Mouse (Mus musculus): ENCODE measurements around the gene Timmdc1.

Timmdc1 gene

GRCm38 (mm10) chr16:38522129-38523084 is at the start of gene Timmdc1:
Timmdc1 (minus strand) TSS chr16:38522663.
- DNase-seq, result peak; percentile 96 to 98

DNA sequence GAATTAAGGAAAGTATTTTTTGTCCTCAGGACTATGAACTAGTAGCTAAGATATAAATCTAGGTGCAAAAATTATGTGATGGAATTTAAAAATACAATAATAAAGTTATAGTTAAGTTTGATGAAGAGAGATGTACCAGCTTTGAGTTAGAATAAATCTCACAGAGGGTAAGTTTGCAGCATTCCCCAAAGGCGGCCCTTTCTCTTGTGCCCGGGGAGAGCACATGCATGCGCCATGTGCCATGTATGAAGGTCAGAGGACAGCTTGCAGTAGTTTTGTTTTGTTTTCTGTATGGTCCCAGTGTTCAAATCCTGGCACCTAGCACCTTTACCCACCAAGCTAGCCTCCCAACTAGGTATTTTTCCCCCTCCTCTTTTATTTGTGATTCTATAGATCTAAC is 49.0 kb upstream of the Timmdc1 start:
- DNase-seq, result no peak

GRCm38 (mm10) chr16:38568192-38568591 is 45.7 kb upstream of the Timmdc1 start:
- no peak for DNase-seq

DNA sequence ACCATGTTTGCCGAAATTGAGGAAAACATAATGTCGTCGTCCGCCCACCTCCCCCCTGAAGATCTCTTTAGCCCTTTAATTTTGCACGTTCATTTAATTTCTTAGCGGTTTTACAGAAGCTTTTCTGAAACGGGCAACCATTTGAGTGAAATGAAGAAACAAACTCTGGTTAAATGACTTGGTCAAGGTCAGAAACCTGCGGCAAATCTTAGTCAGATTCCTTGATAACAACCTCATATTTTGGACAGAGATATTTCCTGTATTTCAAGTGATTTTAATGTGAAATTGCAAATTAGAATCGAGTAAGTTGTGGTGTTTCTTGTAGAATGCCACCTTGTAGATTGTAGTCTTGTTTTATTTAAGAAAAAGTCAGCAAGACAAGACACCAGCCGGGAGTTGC is 41.1 kb upstream of the Timmdc1 start:
- DNase-seq, result no peak

DNA sequence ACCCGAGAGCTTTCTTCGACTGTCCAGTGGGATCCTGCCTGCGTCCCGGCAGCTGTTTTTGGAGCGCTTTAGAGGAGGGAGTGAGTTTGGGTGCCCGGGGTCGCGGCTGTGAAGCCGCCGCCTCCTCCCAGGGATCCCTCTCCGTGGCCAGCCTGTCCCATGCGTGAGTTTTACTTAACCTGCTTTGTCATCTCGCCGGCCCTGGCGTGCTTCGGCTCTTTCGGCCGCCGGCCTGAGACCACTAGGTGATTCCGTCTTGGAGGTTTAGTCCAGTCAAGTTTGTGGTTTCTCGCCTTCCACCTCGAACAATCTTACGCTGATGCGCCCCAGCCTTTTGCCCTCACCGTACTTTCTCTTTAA is 40.5 kb upstream of the Timmdc1 start:
- peak in 1 of 2 experiments; percentile 9 for DNase-seq

DNA sequence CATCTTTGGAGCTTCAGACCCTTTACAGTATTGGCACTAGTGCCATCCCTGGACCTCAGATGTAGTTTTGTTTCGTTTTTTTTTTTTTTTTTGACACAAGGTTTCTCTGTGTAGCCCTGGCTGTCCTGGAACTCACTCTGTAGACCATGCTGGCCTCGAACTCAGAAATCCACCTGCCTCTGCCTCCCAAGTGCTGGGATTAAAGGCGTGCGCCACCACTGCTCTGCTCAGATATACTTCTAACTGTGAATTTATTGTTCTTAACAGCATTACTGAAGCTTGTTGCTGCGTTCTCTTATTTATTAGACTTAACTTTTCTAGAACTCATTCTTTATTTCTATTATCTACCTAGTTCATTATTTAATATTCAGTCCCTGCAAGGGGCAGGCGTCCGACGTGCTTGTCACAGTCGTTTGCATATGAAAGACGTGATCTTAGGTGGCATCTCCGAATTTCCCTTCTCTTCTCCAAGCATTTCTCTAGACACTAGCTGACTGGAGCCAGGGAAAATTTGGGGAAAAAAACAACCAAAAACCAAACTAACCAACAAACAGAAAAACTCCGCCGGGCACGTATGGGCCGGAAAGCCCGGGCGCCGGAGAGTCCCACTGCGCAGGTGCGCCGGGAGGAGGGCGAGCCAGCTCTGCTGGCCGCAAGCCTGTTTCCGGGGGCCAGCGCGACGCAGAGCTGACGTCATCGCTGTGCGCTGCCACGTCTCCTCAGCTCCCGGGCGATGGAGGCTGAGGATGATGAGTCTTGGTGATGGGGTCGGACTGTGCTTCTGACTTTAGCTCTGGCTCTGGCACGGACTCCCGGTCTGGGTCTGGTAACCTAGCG is 39.9 kb upstream of the Timmdc1 start:
- peak; percentile 94 to 99 for DNase-seq

- DNase-seq, result no peak
These were observed 35.8 kb upstream of the Timmdc1 start, which contains the start of gene Tmem39a for GRCm38 (mm10) chr16:38558221-38558748. Tmem39a (plus strand) TSS chr16:38558698.

DNA sequence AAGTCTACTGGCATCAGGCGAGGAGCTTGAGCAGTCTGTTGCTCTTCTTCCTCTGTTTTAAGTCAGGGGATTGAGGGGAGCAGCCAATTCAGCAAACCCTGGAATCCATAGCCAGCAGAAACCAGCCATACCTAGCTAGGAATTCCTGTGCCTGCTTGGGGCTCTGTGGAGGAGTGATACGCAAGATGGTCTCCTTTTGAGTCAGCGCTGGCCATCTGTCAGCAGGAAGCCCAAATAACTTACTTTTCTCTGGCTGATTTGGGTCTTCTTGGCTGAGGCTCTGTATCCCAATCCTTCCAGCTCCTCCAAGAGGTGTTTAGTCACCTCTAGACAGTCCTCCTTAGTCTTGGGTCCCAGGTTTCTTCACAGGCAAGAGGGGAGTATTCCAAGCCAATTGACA is 33.5 kb upstream of the Timmdc1 start:
- no peak for DNase-seq

DNA sequence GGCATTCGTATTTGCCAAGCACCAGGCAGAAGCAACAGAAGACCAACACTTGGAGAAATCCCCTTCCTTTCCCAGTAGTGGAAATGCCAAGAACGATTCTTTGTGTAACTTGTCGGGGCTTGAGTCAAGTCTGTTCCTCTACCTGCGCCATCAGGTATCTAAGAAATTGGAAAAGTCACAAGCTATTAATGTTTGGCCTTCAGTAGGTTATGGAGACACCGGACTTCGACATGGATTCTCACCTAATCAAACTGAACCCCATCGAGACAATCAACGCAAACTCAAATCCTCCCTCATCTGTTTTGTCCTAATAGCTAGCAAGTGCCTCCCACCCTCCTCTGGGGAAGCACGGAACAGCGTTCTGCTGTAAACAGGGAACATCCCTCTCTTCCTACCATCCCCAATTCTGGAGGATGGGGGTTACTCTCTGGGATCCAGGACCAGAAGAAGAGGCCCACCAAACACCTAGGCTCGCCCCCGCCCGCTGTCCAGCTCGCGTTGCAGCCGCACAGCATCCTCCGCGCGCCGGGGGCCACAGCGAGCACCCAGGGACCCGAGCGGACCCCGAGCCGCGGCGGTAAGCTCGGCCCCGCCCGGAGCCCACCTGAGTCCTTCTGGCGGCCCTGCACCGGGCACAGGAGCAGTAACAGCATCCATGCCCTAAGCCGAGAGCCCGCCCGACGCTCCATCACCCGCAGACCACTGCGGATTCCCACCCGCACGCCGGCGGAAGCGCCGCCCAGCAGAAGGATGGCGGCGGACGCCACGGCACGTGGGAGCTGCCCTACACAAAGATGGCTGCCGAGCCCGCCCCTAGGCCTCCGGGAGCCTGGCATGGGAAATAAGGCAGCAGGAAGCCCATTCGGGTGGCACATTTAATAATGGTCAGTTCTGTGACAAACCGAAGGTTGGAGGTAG is 27.3 kb upstream of the Timmdc1 start, which contains the start of gene Poglut1:
Gene Poglut1 (minus strand): TSS at position 780 of the 918 bp plus-strand sequence.
- peak; percentile 86 to 88 for DNase-seq

DNA sequence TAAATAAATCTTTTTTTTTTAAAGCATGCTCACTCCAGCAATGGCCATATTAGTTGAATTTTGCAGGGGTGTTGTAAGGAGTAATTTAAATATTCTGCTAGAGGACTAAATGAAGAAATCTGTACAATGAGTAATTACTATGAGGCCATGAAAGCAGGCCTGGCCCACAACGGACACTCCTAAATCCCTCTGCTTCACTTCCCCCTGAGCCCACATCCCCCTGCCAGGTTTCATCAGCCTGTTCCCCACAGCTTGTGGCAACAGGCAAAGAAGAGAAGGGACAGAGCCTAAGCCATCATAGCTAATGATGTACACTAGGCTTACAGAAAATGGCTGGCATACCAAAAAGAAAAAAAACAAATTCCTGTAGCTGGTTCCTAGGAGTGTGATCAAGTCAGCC is 25.5 kb upstream of the Timmdc1 start:
- DNase-seq, result no peak

DNA sequence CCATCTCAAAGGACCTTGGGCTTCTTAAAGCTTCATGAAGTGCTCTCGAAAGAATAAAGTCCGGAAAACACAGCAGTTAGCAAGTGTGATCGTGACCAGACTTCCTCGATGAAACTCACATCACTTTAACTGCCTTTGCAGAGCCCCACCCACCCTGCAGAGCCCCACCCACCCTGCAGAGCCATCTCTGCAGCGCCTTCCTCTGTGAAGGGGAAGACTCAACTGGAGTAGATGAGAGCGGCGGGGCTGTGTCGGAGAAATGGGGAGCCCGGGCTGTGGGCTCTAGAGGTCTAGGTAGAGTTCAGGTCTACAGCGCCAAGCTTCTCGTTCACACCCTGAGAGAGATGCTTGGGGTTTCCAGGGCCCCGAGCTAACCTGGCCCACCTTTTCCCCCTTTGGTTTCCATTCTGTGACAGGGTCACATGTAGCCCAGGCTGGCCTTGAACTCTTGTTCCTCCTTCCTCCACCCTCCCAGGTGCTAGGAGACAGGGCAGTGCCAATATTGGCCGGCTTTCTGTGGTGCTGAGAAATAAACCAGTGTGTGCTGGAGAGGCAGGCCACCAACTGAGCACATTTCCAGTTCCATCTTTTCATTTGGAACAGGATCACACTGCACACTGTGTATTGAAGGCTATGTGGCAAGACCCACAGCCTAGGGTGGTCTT is 16.4 kb upstream of the Timmdc1 start:
- no peak for DNase-seq

DNA sequence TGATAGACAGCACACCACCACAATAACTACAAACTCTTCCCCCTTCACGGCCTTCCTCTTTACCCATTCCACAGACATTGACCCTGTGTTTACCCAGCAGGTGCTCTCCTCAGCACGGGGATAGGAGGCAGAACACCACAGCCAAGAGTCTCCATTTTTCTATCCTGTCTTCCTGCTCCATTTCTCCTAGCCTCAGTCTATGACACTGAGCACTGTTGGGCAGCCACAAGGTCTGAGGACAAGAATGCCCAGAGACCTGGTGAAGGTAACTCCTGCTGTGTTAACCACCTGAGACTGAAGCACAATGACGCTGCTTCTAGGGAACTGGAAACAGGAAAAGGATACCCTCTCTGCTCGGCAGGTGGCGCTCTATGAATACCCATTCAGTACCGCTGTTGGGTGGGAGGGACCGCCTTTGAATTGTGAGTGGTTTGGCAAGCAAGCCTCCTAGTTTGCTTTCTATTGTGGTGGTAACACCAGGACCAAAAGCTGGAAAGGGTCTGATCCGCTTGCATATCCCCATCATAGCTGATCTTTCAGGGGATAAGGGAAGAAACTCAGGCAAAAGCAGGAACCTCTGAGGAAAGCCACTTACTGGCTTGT is 14.2 kb upstream of the Timmdc1 start:
- DNase-seq, result peak; percentile 60 to 65

DNA sequence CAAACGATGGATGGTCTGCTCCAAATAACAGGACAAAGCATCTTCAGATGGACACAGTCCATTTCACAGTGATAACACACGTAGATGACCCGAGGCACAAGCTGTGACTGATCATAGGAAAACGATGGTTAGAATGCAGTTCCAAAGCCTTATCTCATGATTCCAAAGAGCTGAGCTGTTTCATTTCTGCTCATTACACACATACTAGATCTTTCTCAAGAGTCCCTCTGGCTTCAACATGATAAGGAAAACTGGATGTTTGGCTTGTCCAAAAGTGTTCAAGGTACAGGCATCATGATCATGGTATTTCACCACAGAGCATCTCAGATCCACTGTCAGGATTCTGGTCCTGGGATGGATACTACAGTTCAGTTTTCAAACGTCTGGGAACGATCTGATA is 3.8 kb upstream of the Timmdc1 start:
- DNase-seq, result no peak

DNA sequence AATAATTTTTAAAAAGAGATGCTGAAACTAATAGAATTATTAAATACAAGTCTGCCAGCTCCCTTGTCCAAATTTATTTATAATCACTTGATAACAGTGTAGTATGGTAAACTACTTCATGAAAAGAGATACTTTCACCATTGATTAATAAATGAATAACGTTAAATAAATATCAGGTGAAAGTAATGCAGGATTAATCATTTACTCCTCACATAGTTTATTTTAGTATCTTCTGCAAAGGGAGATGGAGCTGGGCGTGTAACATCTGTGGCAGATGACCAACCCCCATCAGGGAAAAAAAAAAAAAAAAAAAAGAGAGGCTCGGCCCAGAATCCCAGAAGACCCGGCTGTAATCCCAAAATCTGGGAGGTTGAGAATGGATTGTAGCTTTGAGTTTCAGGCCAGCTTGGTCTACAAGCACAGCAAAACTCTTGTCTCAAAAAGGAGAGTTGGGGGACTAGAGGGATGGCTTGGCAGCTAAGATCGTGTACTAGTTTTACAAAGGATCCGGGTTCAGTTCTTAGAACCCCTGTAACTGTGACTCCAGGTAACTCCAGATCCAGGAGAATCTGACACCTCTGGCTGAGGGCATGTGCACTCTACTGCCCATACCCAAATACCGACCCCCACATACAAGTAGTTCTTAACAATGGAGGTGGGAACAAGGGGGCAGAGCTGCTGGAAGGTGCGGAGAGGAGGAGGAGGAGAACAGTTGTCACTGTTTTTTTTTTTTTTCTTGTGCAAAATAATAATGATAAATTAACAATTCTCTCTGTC is 1.1 kb downstream of the Timmdc1 start:
- DNase-seq, result no peak

DNA sequence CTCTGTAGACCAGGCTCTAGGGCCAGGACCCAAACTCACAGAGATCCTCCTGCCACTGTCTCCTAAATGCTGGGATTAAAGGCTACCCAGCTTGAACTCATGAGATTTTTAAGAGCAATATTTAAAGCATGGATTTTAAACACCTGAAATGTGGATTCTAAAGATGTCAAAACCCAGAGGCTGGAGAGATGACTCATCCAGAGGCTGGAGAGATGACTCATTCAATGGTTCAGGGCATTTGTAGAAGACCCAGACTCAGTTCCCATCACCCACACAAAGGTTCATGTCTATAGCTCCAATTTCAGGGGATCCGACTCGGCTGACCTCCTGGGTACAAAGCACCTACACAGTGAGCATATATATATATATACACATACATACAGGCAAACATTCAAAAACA is 3.3 kb downstream of the Timmdc1 start:
- DNase-seq, result no peak

DNA sequence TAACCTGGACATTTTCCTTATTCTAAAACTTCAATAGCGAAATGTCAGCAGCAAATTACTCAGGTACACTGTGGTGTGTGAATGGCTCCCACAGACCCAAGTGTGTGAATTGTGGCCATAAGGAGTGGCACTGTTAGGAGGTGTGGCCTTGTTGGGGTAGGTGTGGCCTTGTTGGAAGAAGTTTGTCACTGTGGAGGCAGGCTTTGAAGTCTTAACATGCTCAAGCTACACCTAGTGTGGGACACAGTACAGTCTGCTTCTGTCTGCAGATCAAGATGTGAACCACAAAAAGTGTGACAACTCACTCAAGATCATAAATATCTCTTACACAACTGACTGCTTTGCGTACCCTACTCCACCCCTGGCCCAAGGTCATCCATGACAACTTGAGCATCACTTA is 11.6 kb downstream of the Timmdc1 start:
- DNase-seq, result no peak

- DNase-seq, result peak; percentile 62 to 64
These were observed 16.3 kb downstream of the Timmdc1 start for GRCm38 (mm10) chr16:38506041-38506634.

- no peak for DNase-seq
These were observed 18.9 kb downstream of the Timmdc1 start for GRCm38 (mm10) chr16:38503528-38503927.

GRCm38 (mm10) chr16:38502469-38502868 is 20.0 kb downstream of the Timmdc1 start:
- DNase-seq, result no peak

- DNase-seq, result no peak
These were observed 25.8 kb downstream of the Timmdc1 start for GRCm38 (mm10) chr16:38496604-38497140.

All from cerebellum, adult 18-20 months (tissue).